Mouse (Mus musculus): ENCODE measurements around the gene Tspo.

GRCm38 (mm10) chr15:83606700-83607099 is 43.3 kb downstream of the Tspo start:
- TF ChIP-seq CTCF (conservative IDR thresholded peaks at IDR 0.05; ENCODE audit: low read length) (no peak), NANOG (IDR thresholded peaks at IDR 0.05; ENCODE audit: borderline replicate concordance, low read length) (no peak), POU5F1 (IDR thresholded peaks at IDR 0.05; ENCODE audit: borderline replicate concordance, low read length) (no peak)
